Mouse (Mus musculus): ENCODE measurements at regions not wholly inside any gene's neighbourhood (a gene's known extent, or its start where the extent isn't known, plus 50 kb on each side); places are given as distances from the start of the nearest gene placed in this dataset.

- no peak overlapping the region for H3K4me3 ChIP-seq (replicated peaks in 1 of 3; ENCODE audit: low read depth in 2 of 3, low read length in 2 of 3, poor library complexity in 1 of 3)
- H3K36me3 ChIP-seq (replicated peaks in 1 of 2; ENCODE audit: control insufficient read depth in 1 of 2, insufficient read depth in 1 of 2, low read length in 1 of 2) = no peaks in the 10 kb centered on the region
- no peak overlapping the region for H3K4me2 ChIP-seq (ENCODE audit: insufficient read depth, low read depth, poor library complexity, severe bottlenecking)
- no peaks in the 10 kb centered on the region for H3K4me1 ChIP-seq (ENCODE audit: control insufficient read depth in 1 of 2, insufficient read depth in 2 of 2)
- no peak overlapping the region for H3K9ac ChIP-seq (ENCODE audit: insufficient read depth, low read depth)
- in situ Hi-C loops (cut with MboI; ENCODE audit: low pct_ligation_motif_present, low pct_unique_long_range_greater_than_20kb, low sequenced_read_pairs) = no loop called here
- dilution Hi-C loops (cut with MboI; ENCODE audit: extremely low pct_ligation_motif_present, extremely low pct_unique_long_range_greater_than_20kb, low sequenced_read_pairs) = no loop called here
- DNase-seq (ENCODE audit: extremely low read depth) = no peak
- H3K9me3 ChIP-seq (replicated peaks; ENCODE audit: low read length) = no peaks in the 10 kb centered on the region
- no peak overlapping the region for H3K27ac ChIP-seq (ENCODE audit: insufficient read depth, low read depth)
- no peaks in the 10 kb centered on the region for H3K79me2 ChIP-seq (replicated peaks; ENCODE audit: control insufficient read depth, extremely low read depth, insufficient read depth, poor library complexity, severe bottlenecking)
- TF ChIP-seq ETS1 (conservative IDR thresholded peaks at IDR 0.05; ENCODE audit: low read depth, low read length) (no peak), ZMIZ1 (IDR thresholded peaks at IDR 0.05; ENCODE audit: low read depth, low read length) (no peak), E2F4 (IDR thresholded peaks at IDR 0.05; ENCODE audit: insufficient replicate concordance, low read depth, low read length) (no peak), SIN3A (IDR thresholded peaks at IDR 0.05; ENCODE audit: low read length) (no peak), PAX5 (IDR thresholded peaks at IDR 0.05; ENCODE audit: low read length) (no peak), NRF1 (IDR thresholded peaks at IDR 0.05; ENCODE audit: low read depth, low read length) (no peak), EP300 (IDR thresholded peaks at IDR 0.05; ENCODE audit: low read length) (no peak), MYC (IDR thresholded peaks at IDR 0.05; ENCODE audit: low read depth, low read length) (no peak), SMC3 (IDR thresholded peaks at IDR 0.05; ENCODE audit: low read depth, low read length) (no peak), NELFE (IDR thresholded peaks at IDR 0.05; ENCODE audit: low read depth, low read length) (no peak), RAD21 (IDR thresholded peaks at IDR 0.05; ENCODE audit: low read depth, low read length) (no peak)
- H3K27me3 ChIP-seq (replicated peaks) = no peaks in the 10 kb centered on the region
Observed at GRCm38 (mm10) chr4:89040856-89041255, 96.1 kb upstream of the Mtap start.

GRCm38 (mm10) chr4:89038906-89039305 is 98.0 kb upstream of the Mtap start:
- H3K36me3 ChIP-seq (replicated peaks in 1 of 2; ENCODE audit: control insufficient read depth in 1 of 2, insufficient read depth in 1 of 2, low read length in 1 of 2) = no peaks in the 10 kb centered on the region
- no peak overlapping the region for H3K4me3 ChIP-seq (replicated peaks in 1 of 3; ENCODE audit: low read depth in 2 of 3, low read length in 2 of 3, poor library complexity in 1 of 3)
- TF ChIP-seq SIN3A (IDR thresholded peaks at IDR 0.05; ENCODE audit: low read length) (no peak), SMC3 (IDR thresholded peaks at IDR 0.05; ENCODE audit: low read depth, low read length) (no peak), EP300 (IDR thresholded peaks at IDR 0.05; ENCODE audit: low read length) (no peak), ZC3H11A (IDR thresholded peaks at IDR 0.05; ENCODE audit: low read depth, low read length) (no peak), NELFE (IDR thresholded peaks at IDR 0.05; ENCODE audit: low read depth, low read length) (no peak)
- H3K4me2 ChIP-seq (ENCODE audit: insufficient read depth, low read depth, poor library complexity, severe bottlenecking) = no peak overlapping the region
- in situ Hi-C loops (cut with MboI; ENCODE audit: low pct_ligation_motif_present, low pct_unique_long_range_greater_than_20kb, low sequenced_read_pairs) (no loop called here), dilution Hi-C loops (cut with MboI; ENCODE audit: extremely low pct_ligation_motif_present, extremely low pct_unique_long_range_greater_than_20kb, low sequenced_read_pairs) (no loop called here)
- H3K27me3 ChIP-seq (replicated peaks) = no peaks in the 10 kb centered on the region
- no peaks in the 10 kb centered on the region for H3K9me3 ChIP-seq (replicated peaks; ENCODE audit: low read length)
- H3K27ac ChIP-seq (ENCODE audit: insufficient read depth, low read depth) = no peak overlapping the region
- no peak for DNase-seq (ENCODE audit: extremely low read depth)
- no peak overlapping the region for H3K9ac ChIP-seq (ENCODE audit: insufficient read depth, low read depth)
- no peaks in the 10 kb centered on the region for H3K79me2 ChIP-seq (replicated peaks; ENCODE audit: control insufficient read depth, extremely low read depth, insufficient read depth, poor library complexity, severe bottlenecking)
- no peaks in the 10 kb centered on the region for H3K4me1 ChIP-seq (ENCODE audit: control insufficient read depth in 1 of 2, insufficient read depth in 2 of 2)

GRCm38 (mm10) chr4:89038135-89038534 is 98.8 kb upstream of the Mtap start:
- no peak for DNase-seq (ENCODE audit: extremely low read depth)
- dilution Hi-C loops (cut with MboI; ENCODE audit: extremely low pct_ligation_motif_present, extremely low pct_unique_long_range_greater_than_20kb, low sequenced_read_pairs) = no loop called here
- no peaks in the 10 kb centered on the region for H3K36me3 ChIP-seq (replicated peaks in 1 of 2; ENCODE audit: control insufficient read depth in 1 of 2, insufficient read depth in 1 of 2, low read length in 1 of 2)
- H3K79me2 ChIP-seq (replicated peaks; ENCODE audit: control insufficient read depth, extremely low read depth, insufficient read depth, poor library complexity, severe bottlenecking) = no peaks in the 10 kb centered on the region
- H3K4me1 ChIP-seq (ENCODE audit: control insufficient read depth in 1 of 2, insufficient read depth in 2 of 2) = no peaks in the 10 kb centered on the region
- H3K27me3 ChIP-seq (replicated peaks) = no peaks in the 10 kb centered on the region
- H3K4me2 ChIP-seq (ENCODE audit: insufficient read depth, low read depth, poor library complexity, severe bottlenecking) = no peak overlapping the region
- TF ChIP-seq JUND (conservative IDR thresholded peaks at IDR 0.05; ENCODE audit: low read depth, low read length) (no peak), MYC (IDR thresholded peaks at IDR 0.05; ENCODE audit: low read depth, low read length) (no peak)
- in situ Hi-C loops (cut with MboI; ENCODE audit: low pct_ligation_motif_present, low pct_unique_long_range_greater_than_20kb, low sequenced_read_pairs) = no loop called here
- no peak overlapping the region for H3K4me3 ChIP-seq (replicated peaks in 1 of 3; ENCODE audit: low read depth in 2 of 3, low read length in 2 of 3, poor library complexity in 1 of 3)
- no peak overlapping the region for H3K27ac ChIP-seq (ENCODE audit: insufficient read depth, low read depth)
- H3K9me3 ChIP-seq (replicated peaks; ENCODE audit: low read length) = no peaks in the 10 kb centered on the region
- no peak overlapping the region for H3K9ac ChIP-seq (ENCODE audit: insufficient read depth, low read depth)
